Mouse (Mus musculus): ENCODE data around the gene E130308A19Rik. TPM values are rescaled to one million over a fixed set of nuclear protein-coding genes. Genes with fewer than 3 reads are reported as not detected.
"Not testable (repeated sequence)": the region's sequence is repeated elsewhere in the genome, so short reads cannot be mapped to it uniquely, and the experiment has no call there.

The E130308A19Rik gene
- polyA plus RNA-seq, 1 experiment from 2014 or later: 66.4 TPM

DNA sequence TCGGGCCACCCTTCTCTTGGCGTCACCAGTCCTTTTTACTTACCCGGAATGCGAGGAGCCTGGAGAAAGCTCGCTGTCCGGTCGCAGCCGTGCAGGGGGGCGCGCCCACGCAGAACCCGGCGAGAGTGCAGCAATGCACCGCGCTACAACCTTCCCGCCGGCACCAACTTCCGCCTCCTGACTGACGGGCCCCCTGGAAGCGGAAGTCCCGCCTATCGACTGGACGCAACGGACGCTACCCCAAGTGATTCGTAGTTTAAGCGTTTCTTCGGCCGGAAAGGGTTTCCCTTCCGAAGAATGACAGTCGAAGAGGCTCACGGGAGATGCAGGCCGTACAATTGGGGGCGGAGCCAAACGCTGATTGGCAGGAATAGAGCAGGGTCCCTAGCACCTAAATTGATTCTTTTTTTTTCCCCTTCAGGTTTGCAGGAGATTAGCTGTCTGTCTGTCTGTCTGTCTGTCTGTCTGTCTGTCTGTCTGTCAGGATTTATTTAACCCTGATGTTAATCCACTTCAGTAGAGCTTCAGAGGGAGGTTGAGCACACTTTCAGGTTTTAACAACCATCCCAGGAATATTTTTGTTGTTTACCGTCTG is 157.8 kb downstream of the E130308A19Rik start:
- peak; percentile 96 for ATAC-seq (ENCODE audit: low FRiP score, low read depth)
- H3K9ac ChIP-seq: peak overlapping the region; percentile 69

DNA sequence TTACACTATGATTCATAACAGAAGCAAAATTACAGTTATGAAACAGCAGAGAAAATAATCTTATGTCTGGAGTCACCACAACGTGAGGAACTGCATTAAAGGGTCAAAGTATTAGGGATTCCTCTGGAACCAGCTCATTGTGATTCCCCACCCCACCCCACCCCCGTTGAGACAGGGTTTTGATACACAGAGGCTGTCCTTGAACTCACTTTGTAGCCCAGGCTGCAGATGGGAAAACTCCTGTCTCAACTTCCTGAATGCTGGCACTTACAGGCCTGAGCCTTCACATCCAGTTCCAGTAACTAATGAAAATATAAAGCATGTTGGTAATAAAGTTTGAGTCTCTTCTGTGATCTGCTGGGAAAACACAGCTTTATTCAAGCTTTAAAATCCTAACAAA is 159.4 kb downstream of the E130308A19Rik start:
- Histone ChIP-seq H3K9me3 (no peaks in the 10 kb centered on the region), H3K27me3 (replicated peaks) (no peaks in the 10 kb centered on the region), H3K4me3 (no peak overlapping the region), H3K9ac (no peak overlapping the region), H3K27ac (no peak overlapping the region), H3K4me1 (peaks cover 11% of the 10 kb centered on the region), H3K4me2 (replicated peaks) (no peak overlapping the region), H3K36me3 (no peaks in the 10 kb centered on the region)
- WGBS: 30% methylated on average over 2 of the region's 2 CpGs
- ATAC-seq (ENCODE audit: low FRiP score, low read depth): no peak

More for the DNA sequence above, 157.8 kb downstream of the E130308A19Rik start:
- Histone ChIP-seq H3K27me3 (replicated peaks) (no peaks in the 10 kb centered on the region), H3K4me1 (peaks cover 11% of the 10 kb centered on the region), H3K9me3 (no peaks in the 10 kb centered on the region), H3K4me2 (replicated peaks) (peak overlapping the region; percentile 91), H3K36me3 (no peaks in the 10 kb centered on the region), H3K27ac (peak overlapping the region; percentile 15; the same call in 1 of the 2 replicates), H3K4me3 (peak overlapping the region; percentile 73)
- WGBS: 1% methylated on average over 36 of the region's 36 CpGs

DNA sequence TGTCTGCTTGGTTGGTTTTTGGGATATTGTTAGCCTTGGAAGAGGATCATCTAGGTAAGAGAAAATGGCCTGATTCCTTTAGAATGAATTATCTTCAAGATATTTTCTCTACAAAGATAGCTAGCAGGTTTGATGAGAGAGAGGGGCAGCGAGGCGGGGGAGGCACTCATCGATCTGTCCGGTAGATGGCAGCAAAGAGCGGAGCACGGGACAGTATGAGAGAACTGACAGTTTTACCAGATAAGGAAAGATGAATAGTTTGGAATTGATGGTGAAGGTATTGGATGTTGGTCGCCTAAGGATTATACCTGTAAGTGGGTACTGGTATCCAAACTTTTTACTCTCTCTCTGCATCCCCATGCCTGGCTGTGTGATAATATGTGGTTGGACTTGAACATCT is 160.7 kb downstream of the E130308A19Rik start:
- Histone ChIP-seq H3K4me2 (replicated peaks) (no peak overlapping the region), H3K36me3 (no peaks in the 10 kb centered on the region), H3K9me3 (no peaks in the 10 kb centered on the region), H3K27ac (no peak overlapping the region), H3K9ac (no peak overlapping the region), H3K27me3 (replicated peaks) (no peaks in the 10 kb centered on the region), H3K4me1 (peaks cover 8% of the 10 kb centered on the region), H3K4me3 (no peak overlapping the region)
- WGBS: 0% methylated on average over 7 of the region's 7 CpGs
- ATAC-seq (ENCODE audit: low FRiP score, low read depth): no peak

DNA sequence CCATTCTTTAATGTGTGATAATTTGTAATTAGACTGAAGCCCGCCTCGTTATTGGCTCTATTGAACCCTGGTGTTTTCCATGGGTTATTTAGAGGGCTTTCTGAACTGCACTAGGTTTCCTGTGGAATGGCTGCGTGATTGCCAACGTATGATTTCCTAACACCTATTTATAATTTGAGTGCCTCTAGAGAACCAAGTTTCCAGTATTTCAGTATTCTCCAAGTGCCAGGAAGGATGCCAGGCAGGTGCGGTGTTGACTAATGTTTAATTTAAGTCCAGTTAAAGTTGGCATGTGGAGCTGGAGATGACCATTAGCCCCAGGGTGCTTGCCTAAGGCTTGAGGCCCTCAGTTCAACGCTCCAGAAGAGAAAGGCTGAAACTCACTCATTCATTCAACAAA is 161.1 kb downstream of the E130308A19Rik start:
- WGBS: 71% methylated on average over 6 of the region's 6 CpGs
- Histone ChIP-seq H3K9ac (no peak overlapping the region), H3K9me3 (no peaks in the 10 kb centered on the region), H3K4me3 (no peak overlapping the region), H3K4me1 (peaks cover 6% of the 10 kb centered on the region), H3K36me3 (no peaks in the 10 kb centered on the region), H3K27ac (no peak overlapping the region), H3K27me3 (replicated peaks) (no peaks in the 10 kb centered on the region), H3K4me2 (replicated peaks) (no peak overlapping the region)
- no peak for ATAC-seq (ENCODE audit: low FRiP score, low read depth)

GRCm38 (mm10) chr4:59789015-59789414 is 163.0 kb downstream of the E130308A19Rik start:
- Histone ChIP-seq H3K9ac (no peak overlapping the region), H3K36me3 (no peaks in the 10 kb centered on the region), H3K27me3 (replicated peaks) (no peaks in the 10 kb centered on the region), H3K4me1 (no peaks in the 10 kb centered on the region), H3K4me3 (no peak overlapping the region), H3K4me2 (replicated peaks) (no peak overlapping the region), H3K27ac (no peak overlapping the region), H3K9me3 (no peaks in the 10 kb centered on the region)
- ATAC-seq (ENCODE audit: low FRiP score, low read depth): no peak

DNA sequence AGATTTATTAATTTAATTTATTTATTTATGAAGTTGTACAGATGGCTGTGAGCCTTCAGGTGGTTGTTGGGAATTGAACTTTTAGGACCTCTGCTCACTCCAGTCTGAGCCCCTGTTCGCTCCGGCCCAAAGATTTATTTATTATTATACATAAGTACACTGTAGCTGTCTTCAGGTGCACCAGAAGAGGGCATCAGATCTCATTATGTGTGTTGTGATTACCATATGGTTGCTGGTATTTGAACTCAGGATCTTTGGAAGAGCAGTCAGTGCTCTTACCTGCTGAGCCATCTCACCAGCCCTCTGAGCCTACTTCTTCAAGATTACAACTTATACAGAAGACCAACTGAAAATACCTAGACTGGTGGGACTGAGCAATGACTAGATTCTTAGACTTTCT is 167.6 kb downstream of the E130308A19Rik start:
- H3K4me1 ChIP-seq; H3K36me3 ChIP-seq; ATAC-seq (ENCODE audit: low FRiP score, low read depth); H3K27ac ChIP-seq; H3K4me3 ChIP-seq; H3K9ac ChIP-seq; H3K4me2 ChIP-seq (replicated peaks); H3K27me3 ChIP-seq (replicated peaks); H3K9me3 ChIP-seq: not testable (repeated sequence)
- WGBS: 92% methylated on average over 2 of the region's 2 CpGs

GRCm38 (mm10) chr4:59794116-59794515 is 168.1 kb downstream of the E130308A19Rik start:
- ATAC-seq (ENCODE audit: low FRiP score, low read depth): no peak
- Histone ChIP-seq H3K27ac (no peak overlapping the region), H3K36me3 (no peaks in the 10 kb centered on the region), H3K4me3 (no peak overlapping the region), H3K4me1 (no peaks in the 10 kb centered on the region), H3K4me2 (replicated peaks) (no peak overlapping the region), H3K27me3 (replicated peaks) (no peaks in the 10 kb centered on the region), H3K9me3 (no peaks in the 10 kb centered on the region), H3K9ac (no peak overlapping the region)
- WGBS: 72% methylated on average over 2 of the region's 2 CpGs

GRCm38 (mm10) chr4:59795788-59796455 is 169.9 kb downstream of the E130308A19Rik start:
- no peaks in the 10 kb centered on the region for H3K36me3 ChIP-seq
- no peak overlapping the region for H3K4me3 ChIP-seq
- no peaks in the 10 kb centered on the region for H3K27me3 ChIP-seq (replicated peaks)
- H3K9ac ChIP-seq: no peak overlapping the region
- H3K27ac ChIP-seq: no peak overlapping the region
- no peaks in the 10 kb centered on the region for H3K4me1 ChIP-seq
- H3K9me3 ChIP-seq: no peaks in the 10 kb centered on the region
- no peak overlapping the region for H3K4me2 ChIP-seq (replicated peaks)
- no peak for ATAC-seq (ENCODE audit: low FRiP score, low read depth)
- 88% methylated on average over 2 of the region's 2 CpGs for WGBS

- H3K27me3 ChIP-seq (replicated peaks): no peaks in the 10 kb centered on the region
- ATAC-seq (ENCODE audit: low FRiP score, low read depth): no peak
- no peaks in the 10 kb centered on the region for H3K9me3 ChIP-seq
- H3K36me3 ChIP-seq: no peaks in the 10 kb centered on the region
- no peak overlapping the region for H3K27ac ChIP-seq
- 88% methylated on average over 5 of the region's 5 CpGs for WGBS
- no peaks in the 10 kb centered on the region for H3K4me1 ChIP-seq
- H3K9ac ChIP-seq: no peak overlapping the region
- H3K4me3 ChIP-seq: no peak overlapping the region
- H3K4me2 ChIP-seq (replicated peaks): no peak overlapping the region
Measured at GRCm38 (mm10) chr4:59800181-59800580, 174.2 kb downstream of the E130308A19Rik start.

- no peak for ATAC-seq (ENCODE audit: low FRiP score, low read depth)
- Histone ChIP-seq H3K27ac (no peak within 1 kb of the TSS), H3K4me2 (replicated peaks) (no peak within 1 kb of the TSS), H3K4me3 (no peak within 1 kb of the TSS), H3K9me3 (no peaks in the 10 kb centered on the region), H3K4me1 (0 out of 2 replicates have a peak, but pooled peaks cover under 1% of the 10 kb centered on the region), H3K9ac (no peak within 1 kb of the TSS), H3K36me3 (no peaks in the 10 kb centered on the region), H3K27me3 (replicated peaks) (no peaks in the 10 kb centered on the region)
Measured at GRCm38 (mm10) chr4:59801489-59801888, 175.5 kb downstream of the E130308A19Rik start, which contains the start of gene Inip. Inip (minus strand) TSS chr4:59801589.

DNA sequence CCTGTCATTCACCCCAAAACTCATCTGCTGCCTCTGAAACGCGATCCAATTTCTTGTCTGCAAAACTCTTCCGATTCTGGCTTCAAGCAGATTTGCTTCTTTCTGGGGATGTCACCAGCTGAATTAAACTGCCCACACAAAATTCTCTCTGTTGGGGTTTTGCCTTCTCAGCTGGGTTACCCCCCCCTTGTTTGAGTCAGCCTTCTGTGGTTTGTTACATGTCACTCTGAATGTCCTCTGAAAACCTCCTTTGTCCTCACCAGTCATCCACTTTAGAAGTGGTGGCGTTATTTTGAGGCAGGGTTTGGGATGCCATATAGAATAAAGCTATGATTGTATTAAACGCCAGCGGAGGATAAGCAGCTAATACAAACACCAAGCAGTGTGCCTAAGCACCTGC is 176.1 kb downstream of the E130308A19Rik start:
- Histone ChIP-seq H3K27ac (no peak overlapping the region), H3K4me2 (replicated peaks) (no peak overlapping the region), H3K36me3 (no peaks in the 10 kb centered on the region), H3K9me3 (no peaks in the 10 kb centered on the region), H3K4me1 (0 out of 2 replicates have a peak, but pooled peaks cover 5% of the 10 kb centered on the region), H3K9ac (no peak overlapping the region), H3K27me3 (replicated peaks) (no peaks in the 10 kb centered on the region), H3K4me3 (no peak overlapping the region)
- no peak for ATAC-seq (ENCODE audit: low FRiP score, low read depth)
- 82% methylated on average over 6 of the region's 6 CpGs for WGBS

DNA sequence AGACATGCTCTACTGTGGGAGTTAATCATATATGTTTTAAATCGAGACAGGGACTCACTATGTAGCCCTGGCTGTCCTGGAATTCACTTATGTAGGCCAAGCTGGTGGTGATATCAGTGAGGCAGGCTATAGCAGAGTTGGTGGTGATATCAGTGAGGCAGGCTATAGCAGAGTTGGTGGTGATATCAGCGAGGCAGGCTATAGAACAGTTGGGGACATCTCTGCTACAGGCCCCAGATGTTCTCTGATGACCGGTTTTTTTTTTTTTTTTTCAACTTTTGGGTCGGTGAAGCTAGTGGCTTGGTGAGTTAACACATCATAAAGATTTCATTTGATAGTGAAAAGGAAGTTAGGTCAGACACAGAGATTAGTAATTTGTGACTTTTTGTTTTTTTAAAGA is 176.8 kb downstream of the E130308A19Rik start:
- 69% methylated on average over 4 of the region's 4 CpGs for WGBS
- Histone ChIP-seq H3K27ac (no peak overlapping the region), H3K27me3 (replicated peaks) (no peaks in the 10 kb centered on the region), H3K36me3 (no peaks in the 10 kb centered on the region), H3K4me1 (peaks cover 9% of the 10 kb centered on the region; the same call in 1 of the 2 replicates), H3K9ac (no peak overlapping the region), H3K4me2 (replicated peaks) (no peak overlapping the region), H3K4me3 (no peak overlapping the region), H3K9me3 (no peaks in the 10 kb centered on the region)
- ATAC-seq (ENCODE audit: low FRiP score, low read depth): no peak

GRCm38 (mm10) chr4:59803358-59803757 is 177.3 kb downstream of the E130308A19Rik start:
- 77% methylated on average over 5 of the region's 5 CpGs for WGBS
- H3K4me1 ChIP-seq: peaks cover 12% of the 10 kb centered on the region; the same call in 1 of the 2 replicates
- no peak overlapping the region for H3K4me2 ChIP-seq (replicated peaks)
- no peaks in the 10 kb centered on the region for H3K27me3 ChIP-seq (replicated peaks)
- H3K36me3 ChIP-seq: no peaks in the 10 kb centered on the region
- no peak for ATAC-seq (ENCODE audit: low FRiP score, low read depth)
- no peak overlapping the region for H3K9ac ChIP-seq
- no peaks in the 10 kb centered on the region for H3K9me3 ChIP-seq
- H3K4me3 ChIP-seq: no peak overlapping the region
- H3K27ac ChIP-seq: no peak overlapping the region
